Mouse (Mus musculus) layer of hippocampus, adult 2 months (tissue): Measurements from ENCODE around the gene Ampd3. TPM values are rescaled to one million over a fixed set of nuclear protein-coding genes. Genes with fewer than 3 reads are reported as not detected.
A peak's percentile ranks its signal among the peaks of the same experiment; 100 is the strongest.

Source experiments
- DNase-seq, 2 experiments: peaks; one replicate each; pipeline ENCODE4 v3.0.0; 2022; ENCODE audit warnings: low spot score in 2 of 2
- H3K27ac ChIP-seq: fragments of 200-600 bp; 2 replicates; pipeline ENCODE4 v1.8.1; 2022
- H3K4me3 ChIP-seq: fragments of 200-600 bp; 2 replicates; pipeline ENCODE4 v1.8.1; 2022; ENCODE audit warnings: mild to moderate bottlenecking
- CTCF ChIP-seq: fragments of 200-600 bp; conservative IDR thresholded peaks from 2 replicates; pipeline ENCODE4 v1.8.1; 2022; ENCODE audit warnings: antibody characterized with exemption, mild to moderate bottlenecking, moderate library complexity
- total RNA-seq, 2 experiments: library from RNA; stranded (reverse); gene quantifications; 2 replicates each; pipeline ENCODE4 v1.2.3; 2021

The Ampd3 gene
- total RNA-seq, 2 experiments from 2014 or later, result 20.8 to 25.1 TPM

GRCm38 (mm10) chr7:110813983-110814382 is 46.0 kb downstream of the Ampd3 start:
- Histone ChIP-seq H3K4me3 (no peak overlapping the region), H3K27ac (no peak overlapping the region)
- DNase-seq, result no peak
- no peak for TF ChIP-seq CTCF

DNA sequence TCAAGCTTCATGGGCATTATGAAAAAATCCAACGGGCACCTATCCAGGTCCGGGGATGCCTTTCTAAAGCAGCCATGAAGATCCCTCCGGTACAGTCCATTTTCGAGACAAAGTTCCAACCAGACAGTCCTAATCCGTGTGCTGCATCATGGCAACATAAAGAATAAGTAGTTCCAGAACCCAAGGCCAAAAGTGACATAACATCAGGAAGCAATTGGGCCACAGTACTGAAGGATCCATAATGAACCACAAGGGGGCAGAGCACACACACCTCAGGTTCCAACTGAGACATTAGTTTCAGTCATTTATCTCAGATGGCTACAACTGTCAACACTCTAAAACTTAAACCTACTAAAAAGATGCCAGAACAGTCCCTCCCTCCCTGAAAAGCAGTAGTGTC is 48.0 kb downstream of the Ampd3 start:
- Histone ChIP-seq H3K4me3 (no peak overlapping the region), H3K27ac (no peak overlapping the region)
- TF ChIP-seq CTCF, result peak; percentile 93
- DNase-seq, result peak; percentile 50 to 57

- no peak for TF ChIP-seq CTCF
- DNase-seq, result no peak
- Histone ChIP-seq H3K27ac (peak overlapping the region; percentile 53; the same call in 1 of the 2 replicates), H3K4me3 (no peak overlapping the region)
Observed at GRCm38 (mm10) chr7:110818206-110818605, 50.2 kb downstream of the Ampd3 start.

GRCm38 (mm10) chr7:110818787-110819350 is 50.9 kb downstream of the Ampd3 start:
- Histone ChIP-seq H3K4me3 (no peak overlapping the region), H3K27ac (peak overlapping the region; percentile 53; the same call in 1 of the 2 replicates)
- no peak for TF ChIP-seq CTCF
- no peak for DNase-seq

DNA sequence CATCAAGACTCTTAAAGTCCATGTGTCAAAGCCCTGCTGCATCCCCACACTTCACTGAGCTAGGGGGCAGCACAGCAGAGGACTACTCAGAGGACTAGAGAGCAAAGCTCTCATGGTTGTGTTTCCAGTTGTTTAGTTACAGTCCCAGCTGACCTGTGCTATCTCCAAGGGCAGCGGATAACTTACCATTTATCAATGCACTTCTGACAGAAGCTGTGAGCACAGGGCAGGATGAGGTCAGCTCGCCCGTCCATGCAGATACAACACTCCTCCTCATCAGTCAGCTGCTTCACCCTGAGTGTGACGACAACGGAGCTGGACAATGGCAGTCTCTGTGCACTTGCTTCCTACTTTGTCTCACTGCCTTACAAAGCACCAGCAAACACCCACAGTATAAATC is 53.1 kb downstream of the Ampd3 start:
- Histone ChIP-seq H3K27ac (peak overlapping the region; percentile 69), H3K4me3 (no peak overlapping the region)
- TF ChIP-seq CTCF, result peak; percentile 57
- DNase-seq, result no peak

GRCm38 (mm10) chr7:110821653-110822052 is 53.6 kb downstream of the Ampd3 start:
- no peak for TF ChIP-seq CTCF
- no peak overlapping the region for H3K4me3 ChIP-seq
- peak overlapping the region; percentile 69 for H3K27ac ChIP-seq
- peak in 1 of 2 experiments; percentile 54 for DNase-seq

DNA sequence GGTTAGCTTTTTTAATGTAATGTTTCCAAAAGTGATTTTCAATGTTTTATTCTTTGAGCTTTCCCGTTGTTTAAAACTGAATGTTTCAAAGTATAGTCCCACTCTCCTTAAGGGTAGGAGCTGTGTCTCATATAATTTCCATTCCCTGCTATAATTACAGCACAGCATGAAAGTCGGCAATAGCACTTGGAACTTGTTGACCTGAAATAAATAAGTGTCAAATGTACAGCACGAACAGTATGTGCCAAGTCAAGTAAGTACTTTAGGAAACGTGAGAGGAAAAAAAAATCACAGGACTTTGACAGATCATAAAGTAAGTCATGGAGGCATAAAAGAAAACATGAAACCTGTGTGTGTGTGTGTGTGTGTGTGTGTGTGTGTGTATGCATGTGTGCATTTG is 54.0 kb downstream of the Ampd3 start:
- no peak for TF ChIP-seq CTCF
- peak overlapping the region; percentile 69 for H3K27ac ChIP-seq
- no peak overlapping the region for H3K4me3 ChIP-seq
- no peak for DNase-seq

- H3K27ac ChIP-seq, result peak overlapping the region; percentile 2; the same call in 1 of the 2 replicates
- no peak for TF ChIP-seq CTCF
- no peak overlapping the region for H3K4me3 ChIP-seq
- DNase-seq, result no peak
Observed at GRCm38 (mm10) chr7:110823076-110823475, 55.1 kb downstream of the Ampd3 start.

GRCm38 (mm10) chr7:110823593-110823992 is 55.6 kb downstream of the Ampd3 start:
- H3K4me3 ChIP-seq, result no peak overlapping the region
- DNase-seq, result no peak
- H3K27ac ChIP-seq, result peak overlapping the region; percentile 23; the same call in 1 of the 2 replicates
- TF ChIP-seq CTCF, result no peak

GRCm38 (mm10) chr7:110823995-110824953 is 56.3 kb downstream of the Ampd3 start:
- Histone ChIP-seq H3K4me3 (no peak overlapping the region), H3K27ac (peak overlapping the region; percentile 23; the same call in 1 of the 2 replicates)
- no peak for TF ChIP-seq CTCF
- DNase-seq, result no peak

GRCm38 (mm10) chr7:110833024-110833423 is 65.0 kb downstream of the Ampd3 start:
- no peak overlapping the region for H3K27ac ChIP-seq
- no peak for DNase-seq
- no peak overlapping the region for H3K4me3 ChIP-seq
- TF ChIP-seq CTCF, result no peak

GRCm38 (mm10) chr7:110834018-110834417 is 66.0 kb downstream of the Ampd3 start:
- H3K4me3 ChIP-seq, result no peak overlapping the region
- TF ChIP-seq CTCF, result no peak
- no peak overlapping the region for H3K27ac ChIP-seq
- no peak for DNase-seq

DNA sequence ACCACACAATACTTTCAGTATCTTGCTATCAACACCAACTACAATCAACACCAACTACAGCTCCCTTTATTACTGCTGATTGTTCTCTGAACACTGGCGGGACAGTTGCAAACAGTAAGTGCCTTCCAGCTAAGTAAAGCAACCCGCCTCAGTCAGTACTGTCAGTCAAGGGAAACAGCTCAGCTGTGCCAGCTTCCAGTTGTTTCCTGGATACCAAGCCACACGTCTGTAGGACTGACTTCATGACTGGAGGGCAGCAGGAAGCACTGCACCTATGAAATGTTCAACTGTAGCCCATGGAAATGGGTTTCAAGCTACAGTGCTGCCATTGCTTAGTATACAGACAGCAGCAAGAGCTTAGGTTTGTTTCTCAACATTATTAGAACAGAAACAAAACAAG is 66.5 kb downstream of the Ampd3 start:
- Histone ChIP-seq H3K4me3 (no peak overlapping the region), H3K27ac (no peak overlapping the region)
- no peak for TF ChIP-seq CTCF
- no peak for DNase-seq
